Mouse (Mus musculus): ENCODE measurements around the gene Aldh3a1. TPM values are rescaled to one million over a fixed set of nuclear protein-coding genes. Genes with fewer than 3 reads are reported as not detected.

The Aldh3a1 gene
- total RNA-seq, 4 experiments from 2014 or later: 0.72 to 2.1 (median 1.5) TPM

DNA sequence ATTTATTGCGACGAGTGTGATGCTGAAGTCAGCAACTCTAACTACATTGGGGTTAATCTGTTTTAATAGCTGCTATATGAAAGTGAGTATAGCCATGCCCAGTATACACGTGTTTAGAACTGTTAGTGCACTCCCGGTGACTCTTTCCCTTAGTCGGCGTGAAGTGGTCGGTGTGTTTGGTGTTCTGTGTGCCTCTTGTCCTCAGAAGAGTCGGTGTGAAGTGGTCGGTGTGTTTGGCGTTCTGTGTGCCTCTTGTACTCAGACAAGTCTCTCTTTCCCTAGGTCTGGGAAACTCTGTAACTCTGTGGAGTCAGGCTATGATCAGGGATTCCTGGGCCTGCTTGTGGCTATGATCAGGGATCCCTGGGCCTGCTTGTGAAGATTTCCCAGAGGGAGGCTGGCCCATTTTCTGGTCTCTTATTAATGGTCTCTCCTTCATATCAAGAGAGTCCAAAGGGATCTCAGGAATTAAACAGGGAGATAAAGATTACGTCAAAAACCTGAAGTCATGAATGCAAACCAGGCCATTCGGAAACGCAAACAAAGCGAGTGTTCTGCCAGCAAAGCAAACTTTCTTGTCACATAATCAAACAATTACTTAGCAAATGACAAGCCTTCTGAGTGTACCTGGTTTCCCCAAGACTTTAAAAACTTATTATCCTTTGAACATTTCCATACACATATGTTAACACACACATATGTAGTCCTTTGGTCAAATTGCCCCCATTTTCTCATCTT, 10.6 kb upstream of the Aldh3a1 start:
- no peak for DNase-seq (ENCODE audit: low spot score in 2 of 2)

DNA sequence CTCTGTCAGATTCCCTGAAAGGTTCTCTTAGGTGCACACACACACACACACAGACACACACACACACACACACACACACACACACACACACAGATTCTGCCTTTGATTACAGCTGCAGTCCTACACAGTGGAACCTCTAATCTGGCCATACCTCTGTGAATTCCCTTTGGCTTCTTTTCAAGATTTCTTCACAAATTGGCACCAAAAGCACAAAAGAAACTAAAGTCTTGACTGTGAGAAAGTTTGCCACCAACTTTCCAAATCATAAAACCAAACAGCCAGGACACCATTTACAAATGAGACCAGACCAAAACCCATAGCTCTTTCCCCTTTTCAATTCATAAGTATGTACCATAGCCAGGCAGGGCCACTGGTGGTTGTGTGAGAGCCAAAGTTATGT, 9.4 kb upstream of the Aldh3a1 start:
- no peak for DNase-seq (ENCODE audit: low spot score in 2 of 2)

DNA sequence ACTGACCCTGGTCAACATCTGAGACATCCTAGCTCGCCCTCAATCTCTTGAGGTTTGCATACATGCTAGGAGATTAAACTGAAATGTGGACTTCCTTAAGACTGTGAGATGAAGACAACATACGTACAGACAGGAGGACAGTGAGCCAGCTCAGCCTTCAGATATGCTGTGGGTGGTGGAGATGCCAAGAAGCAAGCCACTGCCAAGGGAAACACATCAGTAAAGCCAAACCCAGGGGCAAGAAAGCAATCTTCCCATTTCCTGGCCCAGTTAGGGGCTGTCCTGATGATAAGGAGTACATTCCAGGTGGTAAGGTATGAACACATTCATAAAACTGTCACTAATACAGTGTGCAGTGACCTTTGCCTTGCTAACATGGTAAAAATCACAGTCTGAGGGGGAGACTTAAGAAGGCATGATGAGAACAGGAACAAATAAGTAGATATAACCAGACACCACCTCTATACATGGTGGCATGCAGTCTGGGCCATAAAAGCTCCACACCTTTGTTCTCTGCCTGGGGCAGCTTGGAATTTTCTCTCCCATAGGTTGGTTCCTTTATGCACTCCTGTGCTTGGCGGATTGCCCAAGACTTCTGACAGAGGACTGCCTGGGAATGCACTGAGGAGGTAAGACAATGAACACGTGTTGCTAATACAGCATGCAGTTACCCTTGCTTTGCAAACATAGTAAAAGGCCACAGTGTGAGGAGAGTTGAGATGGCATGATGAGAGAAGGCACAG, 7.5 kb upstream of the Aldh3a1 start:
- DNase-seq (ENCODE audit: low spot score in 2 of 2): no peak

DNA sequence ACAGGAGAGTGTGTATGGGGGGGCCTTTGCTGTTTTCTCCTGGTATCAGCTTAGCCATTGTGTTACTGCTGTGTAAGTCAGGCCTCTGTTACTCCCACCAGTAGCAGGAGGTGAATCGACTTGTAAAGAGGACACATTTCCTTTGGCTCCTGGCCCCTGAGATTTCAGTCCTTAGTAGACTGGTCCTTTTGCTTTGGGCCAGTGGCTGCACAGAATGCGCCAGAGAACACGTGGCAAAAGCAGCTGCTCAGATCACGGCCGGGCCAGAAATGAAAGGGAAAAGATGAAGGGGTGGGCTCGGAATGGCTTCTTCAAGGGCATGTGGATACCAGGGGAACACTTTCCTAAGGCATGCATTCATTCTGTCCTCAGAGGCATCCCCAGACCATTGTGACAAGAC, 5.2 kb upstream of the Aldh3a1 start:
- DNase-seq (ENCODE audit: low spot score in 2 of 2): no peak

DNA sequence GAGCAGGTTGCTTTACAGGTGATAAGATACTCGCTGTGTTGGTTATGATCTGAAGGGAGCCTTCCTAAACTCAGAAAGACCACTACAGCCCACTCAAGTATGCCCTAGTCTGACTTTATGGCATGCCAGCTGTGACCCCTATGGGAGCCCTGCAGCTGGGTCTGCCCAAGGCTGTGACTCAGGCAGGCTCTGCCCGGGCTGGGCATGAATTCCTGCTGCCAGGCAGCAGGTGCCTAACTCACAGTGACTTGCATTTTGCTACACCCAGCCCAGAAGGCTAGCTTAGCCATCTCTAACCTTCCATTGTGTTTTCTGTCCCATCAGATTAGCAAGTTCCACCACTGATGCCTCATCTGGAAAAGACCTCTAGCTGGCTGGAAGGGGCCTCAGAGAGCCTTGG, 4.5 kb upstream of the Aldh3a1 start:
- DNase-seq (ENCODE audit: low spot score in 2 of 2): no peak

DNA sequence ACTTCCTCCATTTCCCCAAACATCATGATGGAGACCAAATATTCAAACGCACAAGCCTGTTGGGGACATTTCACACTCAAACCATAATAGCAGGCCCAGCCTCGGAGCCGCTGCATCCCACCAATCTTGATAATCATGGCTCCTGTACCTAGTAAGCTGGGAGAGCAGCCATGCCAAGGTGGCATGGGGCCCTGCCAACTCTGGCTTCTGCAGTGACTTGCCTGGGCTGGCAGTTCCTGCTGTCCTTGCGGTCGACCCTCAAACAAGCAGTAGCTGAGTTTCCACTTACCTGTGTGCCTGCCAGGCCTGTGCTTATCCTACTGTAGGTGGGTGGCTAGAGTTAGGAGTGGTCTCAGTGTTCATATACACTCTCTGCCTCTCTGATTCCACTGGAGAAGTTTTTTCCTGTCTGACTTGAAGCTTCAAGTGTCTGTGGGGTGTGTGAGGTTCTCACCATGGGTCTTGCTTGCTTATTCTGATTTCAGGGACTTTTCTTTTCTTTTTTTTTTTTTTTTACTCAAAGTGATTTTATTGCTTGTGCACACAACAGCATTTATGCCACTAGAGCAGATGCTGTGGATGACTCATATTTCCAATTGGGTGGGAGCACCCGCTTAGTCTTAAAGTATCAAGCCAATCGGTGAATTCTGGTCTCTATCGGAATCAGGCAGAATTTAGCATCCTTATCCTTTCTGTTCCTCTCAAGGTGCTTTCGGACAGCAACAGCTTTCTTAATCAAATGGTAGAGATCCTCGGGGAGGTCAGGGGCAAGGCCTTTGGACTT, 2.0 kb upstream of the Aldh3a1 start:
- peak in 1 of 2 experiments; percentile 34 for DNase-seq (ENCODE audit: low spot score in 2 of 2)

DNA sequence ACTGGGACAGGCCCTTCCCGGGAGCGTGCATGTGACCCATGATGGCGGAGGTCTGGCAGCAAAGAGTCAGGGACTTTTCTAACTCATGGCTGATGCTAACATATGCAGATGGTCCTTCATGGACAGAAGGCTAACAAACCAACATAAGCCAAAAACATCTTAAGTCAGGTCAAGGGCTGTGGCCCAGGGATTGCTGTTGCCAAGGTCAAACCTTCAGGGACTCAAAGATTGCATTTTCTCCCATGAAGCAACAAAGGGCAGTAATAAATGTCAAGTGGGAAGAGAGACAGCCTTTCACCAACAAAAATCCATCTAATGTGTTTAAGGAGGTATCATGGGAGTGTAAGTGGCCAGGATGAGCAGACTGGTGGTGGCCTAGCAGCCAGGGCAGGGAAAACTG, 1.2 kb upstream of the Aldh3a1 start:
- no peak for DNase-seq (ENCODE audit: low spot score in 2 of 2)

DNA sequence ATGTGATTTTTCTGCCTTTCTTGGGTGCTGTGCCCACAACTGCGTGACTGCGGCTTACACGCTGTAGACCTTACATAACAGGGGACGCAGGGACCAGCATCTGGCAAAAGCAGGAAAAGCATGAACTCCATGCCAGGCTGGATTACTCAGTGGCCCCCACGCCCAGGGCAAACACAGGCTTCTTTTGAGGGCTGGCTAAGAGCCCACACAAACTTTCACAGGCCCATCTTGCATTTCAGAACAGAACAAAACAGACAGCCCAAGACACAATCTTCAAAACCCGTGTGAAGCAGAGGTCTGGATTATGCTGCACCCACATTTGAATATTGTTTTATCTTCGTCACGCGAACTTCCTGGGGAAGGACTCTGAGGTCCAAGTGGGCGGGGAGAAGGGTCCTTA, 979 bp downstream of the Aldh3a1 start:
- DNase-seq (ENCODE audit: low spot score in 2 of 2): no peak

DNA sequence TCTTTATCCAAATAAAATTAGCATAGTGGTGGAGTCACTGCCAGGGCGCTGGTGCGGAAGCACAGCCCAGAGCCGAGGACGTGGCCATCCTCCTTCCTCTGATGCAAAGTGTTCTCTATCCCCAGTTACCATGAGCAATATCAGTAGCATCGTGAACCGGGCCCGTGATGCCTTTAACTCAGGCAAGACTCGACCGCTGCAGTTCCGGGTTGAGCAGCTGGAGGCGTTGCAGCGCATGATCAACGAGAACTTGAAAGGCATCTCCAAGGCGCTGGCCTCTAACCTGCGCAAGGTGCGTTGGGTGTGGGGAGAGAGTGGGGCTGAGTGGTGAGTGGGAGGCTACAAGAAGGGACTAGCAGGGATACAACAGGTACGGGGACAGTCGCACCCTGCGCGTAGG, 4.8 kb downstream of the Aldh3a1 start:
- DNase-seq (ENCODE audit: low spot score in 2 of 2): no peak

DNA sequence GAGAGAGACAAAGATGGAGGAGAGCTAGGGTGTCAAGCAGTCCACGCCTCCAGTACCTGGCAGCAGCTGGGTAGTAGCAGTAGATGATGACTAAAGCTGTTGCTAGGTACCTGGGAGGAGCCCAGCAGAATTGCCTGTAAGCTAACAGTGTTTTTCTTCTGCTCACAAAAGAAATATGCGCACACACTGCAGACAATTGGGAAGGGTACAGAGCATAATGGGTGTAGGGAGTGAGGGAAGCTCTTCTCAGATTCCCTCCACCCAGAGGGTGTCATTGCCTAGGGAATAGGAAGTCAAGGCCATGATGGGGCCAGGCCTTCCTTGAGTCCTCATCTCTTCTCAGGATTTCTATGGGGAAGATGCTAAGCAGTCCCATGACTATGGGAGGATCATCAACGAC, 8.6 kb downstream of the Aldh3a1 start:
- DNase-seq (ENCODE audit: low spot score in 2 of 2): no peak

DNA sequence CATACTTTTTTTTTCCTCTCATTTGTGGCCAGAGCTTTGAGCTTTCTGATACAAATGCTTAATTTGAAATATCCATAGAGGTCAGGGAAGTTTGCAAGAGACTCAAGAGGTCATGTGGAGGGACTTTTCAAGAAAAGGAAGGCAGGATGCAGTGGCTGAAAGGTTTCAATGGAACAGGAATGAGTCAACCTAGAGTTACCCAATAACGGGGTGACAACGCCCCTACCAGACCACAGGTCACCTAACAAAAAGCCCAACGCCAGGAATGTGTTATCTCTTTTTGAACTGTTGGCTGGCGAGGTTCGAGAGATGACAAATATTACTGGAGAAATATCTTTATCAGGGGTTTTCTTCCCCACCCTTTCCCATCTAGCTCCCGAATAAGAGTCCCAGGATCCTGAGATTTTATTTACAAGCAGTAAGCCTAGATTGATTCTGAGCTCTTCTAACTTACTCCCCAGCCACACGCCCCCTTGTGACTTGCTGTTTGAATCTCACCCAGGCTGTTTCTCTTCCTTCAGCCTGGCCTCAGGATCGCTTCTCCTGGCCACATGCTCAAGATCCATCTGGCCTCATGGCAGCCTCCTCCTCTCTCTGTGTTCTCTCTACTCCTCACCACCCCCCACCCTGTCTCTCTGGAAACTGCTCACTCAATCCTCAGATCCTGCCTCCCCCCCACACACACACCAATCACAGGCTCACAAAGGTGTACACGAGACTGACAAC, 13.0 kb downstream of the Aldh3a1 start:
- DNase-seq (ENCODE audit: low spot score in 2 of 2): no peak

DNA sequence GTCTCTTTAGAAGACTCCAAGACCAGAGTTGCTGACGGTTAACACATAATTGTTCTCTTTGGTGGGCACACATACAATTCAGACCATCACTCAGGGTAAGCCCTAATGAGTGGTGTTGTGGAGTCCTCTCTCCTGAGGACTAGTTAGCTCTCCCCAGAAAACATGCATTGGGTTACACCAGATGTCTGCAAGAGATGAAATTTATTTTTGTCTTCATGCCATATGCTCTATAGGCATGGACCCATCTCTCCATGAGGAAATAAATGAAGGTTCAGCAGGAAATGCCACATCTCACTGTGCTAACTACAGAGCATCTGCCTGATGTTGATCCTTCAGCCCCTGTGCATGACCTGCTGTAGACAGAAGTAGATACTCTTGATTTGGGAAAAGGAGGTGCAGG, 14.7 kb downstream of the Aldh3a1 start:
- DNase-seq (ENCODE audit: low spot score in 2 of 2): no peak

DNA sequence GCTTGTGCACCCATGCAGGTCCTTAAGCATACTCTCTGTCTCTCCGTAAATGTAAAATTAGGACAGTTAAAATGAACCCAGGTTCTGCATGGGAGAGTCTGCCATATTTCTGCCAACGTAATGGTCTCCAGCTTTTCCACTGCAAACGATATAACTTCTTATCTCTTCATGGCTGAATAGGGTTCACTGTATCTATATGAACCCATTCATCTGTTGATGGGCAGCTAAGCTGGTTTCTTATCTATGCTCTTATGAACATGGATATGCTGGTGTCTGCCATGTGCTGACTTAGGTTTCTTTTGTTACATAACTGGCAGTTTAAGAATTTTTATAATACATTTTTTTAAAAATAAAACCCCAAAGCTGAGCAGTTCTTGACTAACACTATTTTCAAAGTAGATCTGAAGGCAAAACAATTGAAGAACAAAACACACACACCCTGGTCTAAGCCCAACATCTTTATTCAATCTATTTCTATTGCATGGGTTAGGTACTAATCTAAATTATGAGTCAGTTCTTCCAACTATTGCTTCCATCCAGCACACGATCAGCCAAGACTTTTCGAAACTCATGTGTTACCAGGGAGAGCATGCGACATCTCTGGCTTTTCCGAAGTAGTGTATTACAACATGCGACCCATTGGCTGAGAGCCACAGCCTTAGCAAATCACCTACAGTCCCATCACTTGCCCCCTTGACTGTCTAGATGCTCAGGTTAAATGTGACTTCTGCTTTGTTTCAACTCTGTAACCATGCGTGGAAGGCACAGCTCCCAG, 15.8 kb downstream of the Aldh3a1 start:
- no peak for DNase-seq (ENCODE audit: low spot score in 2 of 2)

DNA sequence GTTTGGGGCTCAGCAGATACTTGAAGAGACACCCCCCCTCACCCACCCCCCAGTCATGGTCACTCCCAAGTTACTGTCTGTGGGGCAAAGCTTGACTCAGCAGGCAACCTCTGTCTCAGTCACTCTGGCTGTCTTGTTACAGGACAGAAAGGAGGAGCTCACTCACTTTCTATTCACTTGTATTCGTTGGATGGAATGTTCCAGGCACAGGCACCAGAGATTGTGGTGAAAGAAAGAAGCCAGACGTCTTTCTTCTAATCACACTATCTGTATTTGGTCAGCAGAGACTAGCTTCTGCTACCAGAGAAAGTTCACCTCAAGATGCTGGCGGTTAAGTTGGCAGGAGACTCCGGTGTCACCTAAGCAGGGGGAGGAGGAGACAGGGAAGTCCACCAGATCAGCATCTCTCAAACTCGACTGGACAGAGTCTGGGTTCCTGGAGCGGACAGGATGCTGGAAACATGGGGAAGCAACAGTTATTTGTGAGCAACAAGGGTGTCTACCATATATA, 17.0 kb downstream of the Aldh3a1 start:
- DNase-seq (ENCODE audit: low spot score in 2 of 2): no peak

DNA sequence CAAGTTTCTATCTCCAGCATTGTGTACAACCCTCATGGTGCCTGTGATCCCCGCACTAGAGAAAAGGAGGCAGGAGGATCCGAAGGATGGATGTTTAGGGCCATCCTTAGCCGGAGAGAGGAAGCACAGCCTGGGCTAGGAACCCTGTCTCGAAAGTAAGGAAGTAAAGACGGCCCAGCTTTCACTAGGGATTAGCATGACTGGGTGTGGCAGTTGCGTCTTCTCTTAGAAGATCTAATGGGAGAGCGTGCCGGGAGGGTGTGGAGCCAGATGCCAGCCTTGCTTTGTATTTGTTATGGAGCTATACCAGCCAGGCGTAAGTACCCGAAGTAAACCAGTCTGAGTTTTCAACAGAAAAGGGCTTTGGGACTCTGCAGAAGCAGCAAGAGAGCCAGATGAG, 17.6 kb downstream of the Aldh3a1 start:
- DNase-seq (ENCODE audit: low spot score in 2 of 2): no peak

DNA sequence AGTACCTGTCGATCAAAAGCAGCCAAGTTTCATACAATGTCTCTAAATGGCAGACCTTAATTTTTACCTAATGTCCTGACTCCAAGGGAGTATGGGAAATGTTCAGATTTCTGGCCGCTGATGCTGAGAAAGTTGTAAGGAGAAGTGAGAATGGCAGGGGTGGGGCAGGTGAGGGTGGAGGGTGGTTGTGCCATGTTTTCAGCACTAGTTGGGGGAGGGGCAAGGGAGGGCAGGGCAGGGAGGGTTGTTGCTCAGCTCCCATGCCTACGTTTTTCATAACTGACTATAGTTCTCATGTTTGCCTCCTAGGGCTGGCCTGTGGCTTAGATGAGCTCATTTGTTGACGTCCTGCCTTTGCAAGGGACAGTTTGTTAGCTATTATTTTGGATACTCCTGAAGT, 18.2 kb downstream of the Aldh3a1 start:
- DNase-seq (ENCODE audit: low spot score in 2 of 2): no peak

DNA sequence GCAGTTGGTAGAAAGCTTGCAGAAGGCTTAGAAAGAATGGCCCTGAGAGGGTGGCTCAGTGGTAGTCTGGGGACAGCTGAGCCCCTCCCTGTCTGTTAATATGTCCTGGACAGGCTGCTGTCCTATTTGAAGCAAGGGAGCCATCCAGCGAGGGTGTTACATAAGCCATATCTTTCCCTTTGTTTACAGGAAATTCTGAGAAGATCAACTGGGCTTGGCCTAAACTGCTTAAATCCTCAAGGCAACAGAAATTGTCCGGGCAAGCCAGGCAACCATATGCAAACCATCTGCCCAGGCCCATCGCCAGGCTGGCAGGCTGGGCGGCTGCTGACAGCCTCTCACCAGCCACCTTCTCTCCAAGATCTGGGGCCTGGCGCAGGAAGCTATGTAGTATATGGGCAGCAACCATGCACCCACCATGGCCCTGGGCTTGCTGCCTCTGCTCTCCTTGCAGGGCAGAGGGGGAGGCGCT, 18.6 kb downstream of the Aldh3a1 start:
- DNase-seq (ENCODE audit: low spot score in 2 of 2): peak; percentile 50 to 76

DNA sequence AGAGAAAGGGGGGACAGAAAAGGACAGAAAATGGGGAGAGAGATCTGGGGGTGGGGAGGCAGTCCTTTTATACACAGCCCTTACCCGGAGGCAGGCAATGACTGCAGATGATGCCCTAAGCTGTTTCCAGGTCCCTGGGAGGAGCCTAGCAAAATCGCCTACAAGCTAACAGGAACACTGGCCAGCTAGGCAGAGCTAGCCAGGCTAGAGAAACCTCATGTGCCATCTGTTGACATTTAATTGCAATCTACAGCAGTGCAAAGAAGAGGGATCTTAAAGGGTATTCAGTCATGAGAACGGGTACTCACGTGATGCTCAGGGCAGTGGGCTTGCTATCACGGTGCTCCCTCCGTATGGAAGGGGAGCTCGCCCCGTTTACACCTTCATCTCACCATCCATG, 20.5 kb downstream of the Aldh3a1 start:
- no peak for DNase-seq (ENCODE audit: low spot score in 2 of 2)

DNA sequence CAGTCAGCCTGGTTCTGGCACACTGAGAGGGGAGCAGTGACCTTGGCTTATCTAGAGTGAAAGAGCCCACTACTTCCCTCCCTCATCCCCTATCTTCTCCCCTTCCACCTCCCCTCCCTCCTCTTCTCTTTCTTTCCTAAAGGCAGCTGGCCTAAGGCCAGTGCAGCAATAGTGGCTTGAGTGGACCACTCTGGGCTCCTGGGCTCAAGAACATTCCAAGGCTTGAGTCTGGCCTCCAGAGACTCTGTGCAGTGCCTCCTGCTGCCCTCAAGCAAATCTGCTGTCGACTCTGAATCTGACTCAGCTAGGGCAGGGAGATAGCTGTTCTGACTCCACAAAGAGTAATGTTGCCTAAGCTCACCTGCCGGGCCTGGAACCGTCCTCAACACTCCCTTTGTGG, 21.1 kb downstream of the Aldh3a1 start:
- no peak for DNase-seq (ENCODE audit: low spot score in 2 of 2)

DNA sequence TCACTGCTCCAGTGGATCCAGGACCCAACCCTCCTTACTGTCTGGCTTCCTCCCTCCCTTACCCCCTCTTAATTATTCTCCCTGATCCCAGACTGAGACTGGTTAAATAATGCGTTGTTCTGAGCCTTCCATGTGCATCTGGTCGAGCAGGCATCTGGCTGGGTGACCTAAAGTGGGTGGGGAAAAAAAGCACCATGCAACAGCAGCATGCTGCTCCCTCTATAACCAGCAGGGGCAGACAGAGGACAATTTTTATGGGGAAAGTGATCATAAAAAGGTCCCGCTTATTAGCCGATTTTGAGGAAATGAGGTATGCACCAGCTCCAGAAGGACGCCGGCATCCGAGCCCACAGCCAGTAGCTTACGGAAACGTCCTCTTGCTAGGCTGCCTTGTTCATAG, 24.0 kb downstream of the Aldh3a1 start:
- DNase-seq (ENCODE audit: low spot score in 2 of 2): peak in 1 of 2 experiments; percentile 57

DNA sequence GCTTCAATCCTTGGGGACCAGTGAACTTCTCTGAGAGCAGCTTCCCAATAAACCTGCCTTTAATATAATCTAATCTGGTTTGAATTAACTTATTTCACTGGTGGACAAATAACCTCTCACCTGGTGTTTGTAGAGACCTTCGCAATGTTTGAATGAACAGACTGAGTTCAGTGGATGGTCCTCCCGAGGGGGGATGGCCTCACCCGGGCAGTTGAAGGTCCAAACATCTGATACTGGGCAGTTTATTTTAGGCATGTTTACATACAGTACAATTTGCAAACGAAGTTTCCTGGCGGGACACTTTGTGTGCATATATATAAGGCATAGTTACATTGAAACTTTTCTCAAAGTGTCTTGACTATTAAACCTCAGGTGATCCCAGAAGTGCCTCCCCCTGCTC, 26.8 kb downstream of the Aldh3a1 start:
- DNase-seq (ENCODE audit: low spot score in 2 of 2): no peak
